Mouse (Mus musculus) forebrain, embryonic 14.5 days (tissue): ENCODE data around the gene Vasp. TPM values are rescaled to one million over a fixed set of nuclear protein-coding genes. Genes with fewer than 3 reads are reported as not detected.
A peak's percentile ranks its signal among the peaks of the same experiment; 100 is the strongest.
"Not testable (repeated sequence)": the region's sequence is repeated elsewhere in the genome, so short reads cannot be mapped to it uniquely, and the experiment has no call there.

ENCODE experiments used
- ATAC-seq: fragments of 200-750 bp; cut with Nextera tagmentation; 2 replicates; pipeline ENCODE4 v1.8.0; 2017; ENCODE audit warnings: mild to moderate bottlenecking, moderate library complexity
- DNase-seq: peaks from one replicate; pipeline ENCODE4 v3.0.0-alpha.2; 2015; ENCODE audit warnings: low spot score
- H3K27ac ChIP-seq: fragments of 300-500 bp; sonication (generic); 2 replicates; pipeline ENCODE4 v1.5.1; 2014; ENCODE audit warnings: low read depth, mild to moderate bottlenecking, control low read depth, low read length, moderate library complexity
- H3K27me3 ChIP-seq: fragments of 300-500 bp; sonication (generic); replicated peaks from 2 replicates; pipeline ENCODE4 v1.6.1; 2014; ENCODE audit warnings: low read length, control low read depth, mixed read lengths; ENCODE audit not compliant: control insufficient read depth, insufficient read depth
- H3K36me3 ChIP-seq: fragments of 300-500 bp; sonication (generic); 2 replicates; pipeline ENCODE4 v1.6.1; 2014; ENCODE audit warnings: low read length, control low read depth; ENCODE audit not compliant: control insufficient read depth, insufficient read depth
- H3K4me1 ChIP-seq: fragments of 300-500 bp; sonication (generic); 2 replicates; pipeline ENCODE4 v1.6.1; 2014; ENCODE audit warnings: antibody characterized with exemption, low read length, control low read depth; ENCODE audit not compliant: control insufficient read depth, insufficient read depth
- H3K4me2 ChIP-seq: fragments of 300-500 bp; sonication (generic); 2 replicates; pipeline ENCODE4 v1.6.1; 2014; ENCODE audit warnings: mild to moderate bottlenecking, control low read depth, low read length
- H3K4me3 ChIP-seq: fragments of 300-500 bp; sonication (generic); 2 replicates; pipeline ENCODE4 v1.5.1; 2014; ENCODE audit warnings: low read depth, low read length, control low read depth
- H3K9ac ChIP-seq: fragments of 300-500 bp; sonication (generic); 2 replicates; pipeline ENCODE4 v1.6.1; 2014; ENCODE audit warnings: mild to moderate bottlenecking, low read length, control low read depth, moderate library complexity
- H3K9me3 ChIP-seq: fragments of 300-500 bp; sonication (generic); replicated peaks from 2 replicates; pipeline ENCODE4 v1.6.1; 2016; ENCODE audit warnings: low read length, control low read depth, mixed read lengths; ENCODE audit not compliant: control insufficient read depth
- WGBS: fragments of 180-500 bp; shearing (Covaris S2); extraction: QIAGEN DNeasy Blood & Tissue Kit; methylation state at CpG from one replicate; pipeline ENCODE4 v1.1.7; 2014; 5-methylcytosine and 5-hydroxymethylcytosine counted together
- polyA plus RNA-seq: library from polyadenylated mRNA; unstranded; fragments of >200 nt; fragmentation: Nextera tagmentation; extraction: Ambion mirVana; gene quantifications from 2 replicates; pipeline ENCODE4 v1.2.1, GENCODE M21; 2014

The Vasp gene
- polyA plus RNA-seq, 1 experiment from 2014 or later, result 27.1 TPM

DNA sequence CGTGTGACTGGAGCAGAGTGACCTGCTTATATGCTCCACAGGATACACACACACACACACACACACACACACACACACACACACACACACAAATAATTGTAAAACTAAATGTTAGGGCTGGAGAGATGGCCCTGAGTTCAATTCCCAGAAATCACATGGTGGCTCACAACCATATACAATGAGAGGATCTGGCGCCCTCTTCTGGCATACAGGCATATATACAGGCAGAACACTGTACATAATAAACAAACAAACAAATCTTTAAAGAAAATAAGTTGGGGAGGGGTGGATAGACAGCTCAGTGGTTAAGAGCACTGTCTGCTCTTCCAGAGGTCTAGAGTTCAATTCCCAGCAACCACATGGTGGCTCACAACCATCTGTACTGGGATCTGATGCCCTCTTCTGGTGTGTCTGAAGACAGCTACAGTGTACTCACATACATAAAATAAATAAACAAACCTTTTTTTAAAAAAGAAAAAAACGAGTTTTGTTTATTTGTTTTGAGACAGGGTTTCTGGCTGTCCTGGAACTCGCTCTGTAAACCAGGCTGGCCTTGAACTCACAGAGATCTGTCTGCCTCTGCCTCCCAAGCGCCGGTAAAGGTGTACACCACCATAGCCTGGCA, 10.2 kb upstream of the Vasp start:
- 32% methylated on average over 6 of the region's 6 CpGs for WGBS
- not testable (repeated sequence) for H3K9me3 ChIP-seq, H3K9ac ChIP-seq, H3K27ac ChIP-seq, H3K36me3 ChIP-seq
- peak overlapping the region; percentile 86 for H3K4me3 ChIP-seq
- H3K4me1 ChIP-seq, result peaks cover 10% of the 10 kb centered on the region
- DNase-seq (peak; percentile 49), ATAC-seq (peak; percentile 1; the same call in 1 of the 2 replicates)
- peaks cover 37% of the 10 kb centered on the region for H3K27me3 ChIP-seq
- H3K4me2 ChIP-seq, result peak overlapping the region; percentile 74; the same call in 1 of the 2 replicates

DNA sequence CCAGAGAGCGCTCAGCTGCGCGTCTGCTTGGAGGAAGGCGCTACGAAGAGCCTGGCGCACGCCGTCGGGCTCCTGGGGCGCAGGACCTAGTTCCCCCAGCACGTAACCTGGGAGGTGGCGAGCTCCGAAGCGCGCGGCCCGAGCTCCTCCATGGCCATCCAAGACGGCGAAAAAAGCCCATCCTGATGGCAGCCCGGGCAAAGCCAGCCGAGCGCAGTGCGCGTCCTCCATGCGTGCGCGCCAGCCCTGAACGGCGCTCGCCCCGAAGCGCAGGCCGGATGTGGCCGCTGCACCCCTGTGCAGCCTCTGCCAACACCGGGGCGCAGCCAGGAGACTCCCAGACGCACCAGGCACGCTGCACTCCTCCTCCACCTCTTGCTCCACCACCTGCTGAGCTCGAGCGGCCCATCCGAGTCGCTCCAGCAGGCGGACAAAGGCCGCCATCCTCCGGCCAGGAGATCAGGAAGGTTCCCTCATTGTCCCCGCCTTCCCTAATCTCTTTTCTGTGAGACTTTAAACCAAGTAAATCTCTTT, 8.0 kb upstream of the Vasp start, which contains the start of gene Ppm1n:
Gene Ppm1n (minus strand): TSS at position 484 of the 534 bp plus-strand sequence.
- Histone ChIP-seq H3K9me3 (no peaks in the 10 kb centered on the region), H3K36me3 (no peaks in the 10 kb centered on the region), H3K4me2 (peak within 1 kb of the TSS; percentile 35), H3K27ac (no peak within 1 kb of the TSS), H3K4me1 (peaks cover 10% of the 10 kb centered on the region), H3K4me3 (peak within 1 kb of the TSS; percentile 19), H3K27me3 (peaks cover 37% of the 10 kb centered on the region), H3K9ac (peak within 1 kb of the TSS; percentile 47)
- ATAC-seq (no peak), DNase-seq (no peak)
- WGBS, result under 1% methylated on average over 46 of the region's 46 CpGs

DNA sequence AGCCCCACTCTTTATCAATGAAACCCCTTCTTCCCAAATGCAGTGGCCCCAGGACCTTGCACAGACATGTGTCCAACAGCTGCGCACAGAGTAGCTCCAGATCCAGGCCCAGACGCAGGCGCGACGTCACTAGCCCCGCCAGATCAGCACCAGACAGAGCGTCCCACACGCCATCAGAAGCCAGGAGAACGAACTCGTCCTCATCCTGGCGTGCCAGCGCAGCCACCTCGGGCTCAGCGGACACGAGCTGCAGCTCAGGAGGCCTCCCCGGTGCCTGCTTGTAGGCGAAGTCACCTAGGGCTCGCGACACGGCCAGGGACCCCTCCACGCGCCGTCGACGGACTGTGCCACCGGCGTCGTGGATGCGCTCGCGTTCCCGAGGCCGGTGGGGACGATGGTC, 7.4 kb upstream of the Vasp start:
- peak overlapping the region; percentile 19 for H3K4me3 ChIP-seq
- H3K27ac ChIP-seq, result no peak overlapping the region
- H3K4me1 ChIP-seq, result peaks cover 6% of the 10 kb centered on the region
- no peak overlapping the region; the same call in 1 of the 2 replicates for H3K9ac ChIP-seq
- peak overlapping the region; percentile 35 for H3K4me2 ChIP-seq
- no peaks in the 10 kb centered on the region for H3K36me3 ChIP-seq
- H3K9me3 ChIP-seq, result no peaks in the 10 kb centered on the region
- ATAC-seq (no peak), DNase-seq (no peak)
- peaks cover 37% of the 10 kb centered on the region for H3K27me3 ChIP-seq
- 2% methylated on average over 34 of the region's 34 CpGs for WGBS

DNA sequence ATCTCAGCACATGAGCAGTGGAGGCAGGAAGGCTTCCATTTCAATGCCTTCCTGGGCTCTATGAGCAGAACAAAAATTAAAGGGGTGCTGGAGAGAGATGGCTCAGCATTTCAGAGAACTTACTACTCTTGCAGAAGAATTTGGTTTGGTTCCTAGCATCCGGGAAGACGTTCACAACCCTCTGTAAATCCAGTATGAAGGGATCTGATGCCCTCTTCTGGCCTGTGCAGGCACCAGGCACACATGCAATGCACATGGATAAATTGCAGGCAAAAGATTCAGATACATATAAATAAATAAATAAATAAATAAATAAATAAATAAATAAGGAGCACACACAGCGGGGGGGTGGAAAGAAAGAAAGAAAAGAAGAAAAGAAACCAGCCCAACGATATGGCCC, 4.6 kb upstream of the Vasp start:
- Histone ChIP-seq H3K4me2 (no peak overlapping the region), H3K4me1 (no peaks in the 10 kb centered on the region), H3K27ac (no peak overlapping the region), H3K9me3 (no peaks in the 10 kb centered on the region), H3K9ac (no peak overlapping the region), H3K27me3 (peaks cover 35% of the 10 kb centered on the region), H3K4me3 (no peak overlapping the region), H3K36me3 (no peaks in the 10 kb centered on the region)
- DNase-seq (no peak), ATAC-seq (no peak)
- 55% methylated on average over 4 of the region's 4 CpGs for WGBS

DNA sequence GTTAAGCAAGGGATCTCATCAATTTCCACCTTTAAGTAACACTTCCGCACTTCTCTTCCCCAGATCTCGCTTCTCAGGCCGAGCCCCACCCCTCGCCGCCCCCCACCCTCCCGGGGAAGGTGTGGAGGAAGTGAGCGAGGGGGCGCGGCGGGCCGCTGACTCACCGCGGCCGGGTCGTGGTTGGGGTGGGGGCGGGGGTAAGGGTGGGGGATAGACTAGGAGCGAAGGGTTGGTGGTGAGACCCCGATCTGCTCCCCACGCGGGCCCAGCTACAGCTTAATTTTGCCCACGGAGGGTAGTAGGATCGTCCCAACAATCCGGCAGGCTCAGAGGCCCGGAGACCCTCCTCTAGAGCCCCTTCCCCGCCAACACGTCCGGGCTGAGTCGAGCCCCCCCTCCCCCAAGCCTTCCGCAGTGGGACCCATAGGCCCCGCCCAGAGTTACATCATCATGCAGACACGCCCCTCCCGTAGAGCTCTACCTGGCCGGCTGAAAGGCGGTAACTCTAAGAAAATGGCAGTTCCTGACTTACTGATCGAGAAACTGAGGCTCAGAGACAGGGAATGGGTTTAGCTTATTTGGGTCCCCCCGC, 652 bp upstream of the Vasp start:
- Histone ChIP-seq H3K4me1 (peaks cover 18% of the 10 kb centered on the region), H3K9me3 (no peaks in the 10 kb centered on the region), H3K27ac (peak overlapping the region; percentile 77), H3K4me3 (peak overlapping the region; percentile 94), H3K9ac (peak overlapping the region; percentile 89), H3K4me2 (peak overlapping the region; percentile 96), H3K27me3 (no peaks in the 10 kb centered on the region), H3K36me3 (peaks cover 5% of the 10 kb centered on the region; the same call in 1 of the 2 replicates)
- ATAC-seq, result peak; percentile 71
- peak; percentile 79 for DNase-seq
- WGBS, result under 1% methylated on average over 34 of the region's 36 CpGs

DNA sequence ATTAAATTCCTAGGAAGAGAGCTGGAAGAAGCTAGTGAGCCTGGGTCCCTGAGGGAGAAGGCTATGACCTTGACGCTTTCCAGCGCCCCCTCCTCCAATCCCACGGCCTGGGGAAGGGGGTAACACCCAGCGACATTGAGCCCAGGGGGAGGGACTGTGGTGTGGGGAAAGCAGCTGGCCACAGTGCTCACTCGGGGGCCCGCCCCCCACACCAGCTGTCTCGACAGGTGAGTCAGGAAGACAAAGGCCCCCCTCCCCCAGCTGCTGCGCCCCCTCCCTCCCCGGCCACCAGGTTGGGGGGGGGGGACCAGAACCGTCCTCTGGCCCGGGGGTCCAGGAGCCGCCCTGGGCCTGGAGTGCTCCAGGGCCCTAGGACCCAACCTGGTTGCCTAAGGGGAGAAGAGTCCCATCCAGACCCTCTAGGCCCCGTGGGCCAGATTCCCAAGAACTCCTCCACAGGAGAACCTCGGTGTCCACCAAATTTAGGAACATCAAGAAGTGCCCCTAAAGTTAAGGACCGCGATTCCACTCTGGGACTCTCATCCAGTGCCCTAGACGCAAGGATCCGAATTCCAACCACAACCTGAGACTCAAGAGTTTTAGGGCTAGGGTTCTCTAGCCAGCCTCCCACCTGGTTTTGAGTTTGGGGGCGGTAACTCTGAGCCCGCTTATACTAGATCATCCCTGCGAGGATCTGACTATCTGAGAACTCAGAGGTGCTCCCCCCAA, 944 bp downstream of the Vasp start:
- peaks cover 5% of the 10 kb centered on the region; the same call in 1 of the 2 replicates for H3K36me3 ChIP-seq

DNA sequence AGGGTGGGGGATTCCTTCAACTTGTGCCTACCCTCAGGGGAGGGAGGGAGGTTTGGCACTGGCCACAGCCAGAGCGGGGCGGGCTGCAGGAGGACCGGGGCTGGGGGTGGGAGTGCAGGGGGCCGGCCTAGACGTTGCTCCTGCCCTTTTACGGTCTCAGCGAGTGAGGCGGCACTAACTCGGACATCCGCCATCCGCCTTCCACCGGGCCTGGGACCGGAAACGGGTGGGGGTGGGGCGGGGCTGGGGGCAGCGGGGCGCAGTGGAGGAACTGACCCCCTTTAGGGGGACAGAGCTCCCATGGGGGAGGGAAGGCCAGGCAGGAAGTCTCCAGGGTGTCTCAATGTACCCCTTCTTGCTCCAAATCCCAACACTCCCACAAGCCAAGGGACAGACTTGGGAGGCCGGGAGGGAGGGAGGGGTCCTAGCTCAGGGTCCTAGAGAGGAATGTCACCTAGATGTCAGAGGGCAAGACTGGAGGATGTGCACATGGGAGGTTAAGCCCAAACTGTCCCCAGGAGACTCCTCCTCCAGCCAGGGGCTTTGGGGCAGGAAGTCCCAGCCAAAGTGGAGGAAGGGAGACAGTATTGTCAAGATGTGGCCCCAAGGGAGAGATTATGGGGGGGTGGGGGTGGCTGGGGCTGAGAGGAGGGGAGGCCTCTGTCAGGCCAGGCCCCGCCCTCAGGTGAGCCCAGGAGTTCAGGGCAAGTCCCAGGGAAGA, 1.7 kb downstream of the Vasp start:
- peaks cover 6% of the 10 kb centered on the region; the same call in 1 of the 2 replicates for H3K36me3 ChIP-seq
- no peak for ATAC-seq
- no peaks in the 10 kb centered on the region for H3K27me3 ChIP-seq
- H3K9me3 ChIP-seq, result no peaks in the 10 kb centered on the region
- no peak for DNase-seq
- peak overlapping the region; percentile 94 for H3K4me3 ChIP-seq
- H3K4me2 ChIP-seq, result peak overlapping the region; percentile 96
- peak overlapping the region; percentile 89 for H3K9ac ChIP-seq
- peaks cover 18% of the 10 kb centered on the region for H3K4me1 ChIP-seq
- H3K27ac ChIP-seq, result peak overlapping the region; percentile 39; the same call in 1 of the 2 replicates
- WGBS, result 3% methylated on average over 19 of the region's 19 CpGs

More for the DNA sequence above, 944 bp downstream of the Vasp start:
- Histone ChIP-seq H3K27me3 (no peaks in the 10 kb centered on the region), H3K4me1 (peaks cover 18% of the 10 kb centered on the region), H3K27ac (0 out of 2 replicates have a peak overlapping the region, but pooled peaks have one; percentile 77), H3K4me3 (peak overlapping the region; percentile 94), H3K9ac (peak overlapping the region; percentile 89), H3K9me3 (no peaks in the 10 kb centered on the region), H3K4me2 (peak overlapping the region; percentile 96)
- DNase-seq (no peak), ATAC-seq (no peak)
- 1% methylated on average over 16 of the region's 21 CpGs for WGBS

DNA sequence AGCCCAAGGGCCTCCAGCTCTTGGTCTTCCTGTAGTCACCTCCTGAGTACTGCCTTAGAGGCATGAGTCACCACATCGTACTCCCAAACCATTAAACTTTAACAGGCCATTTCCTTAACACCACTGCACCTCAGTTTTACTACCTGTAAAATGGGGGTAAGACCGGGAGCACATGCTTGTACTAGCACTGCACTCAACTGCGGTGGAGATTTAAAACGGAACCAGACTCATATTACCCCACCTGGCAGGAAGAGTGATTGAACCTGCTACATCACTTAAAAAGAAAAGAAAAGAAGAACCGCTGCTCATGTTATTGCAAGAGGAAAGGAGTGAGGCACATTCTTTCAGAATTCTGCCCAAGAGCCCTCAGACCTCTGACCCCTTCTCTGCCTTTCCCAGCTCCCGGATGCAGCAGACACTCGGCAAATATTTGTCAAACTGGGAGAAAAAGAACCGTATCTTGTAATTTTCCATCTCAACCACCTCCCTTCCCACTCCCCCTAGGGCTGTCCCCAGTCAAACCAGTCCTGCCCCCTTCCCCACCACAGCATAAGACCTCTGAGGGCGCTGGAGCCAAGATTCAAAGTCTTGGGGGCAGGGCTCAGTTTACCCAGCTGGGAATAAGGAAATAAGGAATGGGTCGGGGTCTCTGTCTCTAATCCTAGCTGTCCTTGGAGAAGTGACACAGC, 2.5 kb downstream of the Vasp start:
- H3K9ac ChIP-seq, result peak overlapping the region; percentile 89
- 59% methylated on average over 10 of the region's 10 CpGs for WGBS

More for the DNA sequence above, 2.5 kb downstream of the Vasp start:
- H3K27ac ChIP-seq, result peak overlapping the region; percentile 39; the same call in 1 of the 2 replicates
- peak overlapping the region; percentile 96 for H3K4me2 ChIP-seq
- peaks cover 18% of the 10 kb centered on the region for H3K4me1 ChIP-seq
- H3K4me3 ChIP-seq, result peak overlapping the region; percentile 94
- H3K36me3 ChIP-seq, result peaks cover 13% of the 10 kb centered on the region
- no peak for DNase-seq
- no peaks in the 10 kb centered on the region for H3K9me3 ChIP-seq
- no peaks in the 10 kb centered on the region for H3K27me3 ChIP-seq
- ATAC-seq, result no peak
